8 mouse cellular contexts compared by ENCODE assay signal in the genomic region with DNA sequence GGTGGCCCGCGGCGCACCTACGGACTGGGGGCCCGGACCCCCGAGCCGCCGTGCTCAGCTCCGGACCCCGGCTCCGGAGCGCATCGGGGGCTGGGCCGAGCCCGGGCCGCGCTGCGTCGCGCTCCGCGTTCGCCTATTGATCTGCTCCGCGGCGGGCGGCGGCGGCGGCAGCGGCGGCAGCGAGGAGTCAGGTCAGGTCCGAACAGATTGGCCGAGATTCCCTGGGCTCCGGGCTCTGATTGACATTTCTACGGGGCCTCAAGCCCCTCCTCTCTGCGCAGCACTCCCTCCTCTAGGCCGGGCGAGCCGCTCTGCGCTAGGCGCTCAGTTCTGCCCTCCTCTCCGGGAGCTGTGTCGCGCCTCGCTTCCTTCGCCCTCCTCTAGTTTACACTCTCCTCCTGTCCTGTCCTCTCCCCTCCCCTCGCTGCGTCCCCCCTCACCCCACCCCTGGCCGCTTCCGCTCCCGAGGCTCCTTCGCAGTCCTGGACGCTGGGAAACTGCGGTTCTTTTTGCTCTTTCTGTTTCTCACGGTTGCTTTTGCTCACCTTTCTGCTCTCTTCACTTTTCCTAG. TPM values are rescaled to one million over a fixed set of nuclear protein-coding genes. Genes with fewer than 3 reads are reported as not detected.
DNase-seq lines count a peak whose midpoint lies in the region; ATAC-seq and TF ChIP-seq lines count a peak whose summit lies in the region.

No protein-coding gene starts in this region.

- H3K9me3 ChIP-seq in lung, embryonic 14.5 days (ENCODE audit: low read depth, low read length), result no peaks in the 10 kb centered on the region

- peak overlapping the region; percentile 85 for H3K4me2 ChIP-seq in lung, embryonic 14.5 days

- peak; percentile 17; the same call in 1 of the 2 replicates for ATAC-seq in common myeloid progenitor, adult 5-6 weeks (replicated peaks; ENCODE audit: low read depth, poor library complexity, severe bottlenecking)
- peak; percentile 86 for ATAC-seq in lung, embryonic 14.5 days (ENCODE audit: insufficient read depth)

- under 1% methylated on average over 47 of the region's 57 CpGs for WGBS in lung, embryonic 14.5 days

- peak overlapping the region; percentile 44 for H3K4me3 ChIP-seq in left cerebral cortex, adult 2 months
- peak overlapping the region; percentile 66 for H3K4me3 ChIP-seq in lung, embryonic 14.5 days (ENCODE audit: low read depth, low read length)

- intact Hi-C loops in left cerebral cortex, adult 2 months (cut with DNase I), result no loop called here
- intact Hi-C loops in left cerebral cortex, postnatal 36 days (cut with DNase I), result loop anchor here (1.0 to 10.0 kb wide), 2 partner anchors 555 to 873 kb away; a partner anchor contains a TSS

- DNase-seq in left cerebral cortex, adult 2 months (ENCODE audit: extremely low spot score in 1 of 2, low spot score in 2 of 2), result no peak
- no peak for DNase-seq in left cerebral cortex, postnatal 36 days (ENCODE audit: low spot score in 2 of 2)
- DNase-seq in heart, adult 18-20 months, result peak; percentile 77 to 86
- peak; percentile 82 for DNase-seq in kidney, adult 18-20 months
- peak; percentile 79 for DNase-seq in lung, embryonic 14.5 days
- DNase-seq in retina, postnatal 1 day, result peak; percentile 81
- no peak for DNase-seq in B cell, adult 2 months

- no peak overlapping the region for H3K27ac ChIP-seq in left cerebral cortex, adult 2 months
- peak overlapping the region; percentile 98 for H3K27ac ChIP-seq in lung, embryonic 14.5 days (ENCODE audit: low read depth)

- no peak for TF ChIP-seq CTCF in left cerebral cortex, adult 2 months (IDR thresholded peaks at IDR 0.05)
- no peak for TF ChIP-seq CTCF in lung, embryonic 14.5 days (IDR thresholded peaks at IDR 0.05; ENCODE audit: low read depth)

- no peaks in the 10 kb centered on the region for H3K4me1 ChIP-seq in lung, embryonic 14.5 days (ENCODE audit: insufficient read depth)

- H3K27me3 ChIP-seq in lung, embryonic 14.5 days (ENCODE audit: insufficient read depth, low read length), result peaks cover 97% of the 10 kb centered on the region

- H3K9ac ChIP-seq in lung, embryonic 14.5 days, result peak overlapping the region; percentile 89

- H3K36me3 ChIP-seq in lung, embryonic 14.5 days (ENCODE audit: insufficient read depth), result 0 out of 2 replicates have a peak, but pooled peaks cover 4% of the 10 kb centered on the region

RNA-seq across cellular contexts. Expression of a gene that starts 0.5 kb away (rescaled TPM):
- total RNA-seq in left cerebral cortex, adult 2 months (2021), result under 1 TPM; 0.14 to 0.21 TPM
- under 1 TPM; 0.20 to 0.27 TPM for total RNA-seq in left cerebral cortex, postnatal 36 days (2021)
- total RNA-seq in common myeloid progenitor, adult 5-6 weeks (2017), result not detected in 2 replicates
- 10 to 100 TPM; 21.2 to 26.3 TPM for total RNA-seq in heart, adult 18-20 months (2021)
- 25.5 and 29.9 TPM in 2 replicates for polyA plus RNA-seq in lung, embryonic 14.5 days (2014; fragmentation: Nextera tagmentation; extraction: Ambion mirVana)

Comparison
In these comparisons a context has a peak if more than half of its experiments do, and no peak if none do; other contexts are left out.
1. DNase-seq: peak in heart, adult 18-20 months (2 of 2), kidney, adult 18-20 months (single experiment), lung, embryonic 14.5 days (single experiment) and retina, postnatal 1 day (single experiment); none in left cerebral cortex, adult 2 months (0 of 2), left cerebral cortex, postnatal 36 days (0 of 2) and B cell, adult 2 months (0 of 2).
2. RNA of a gene that starts 0.5 kb away (total RNA-seq): 21.2 to 26.3 TPM in heart, adult 18-20 months; 0.20 to 0.27 TPM in left cerebral cortex, postnatal 36 days, 0.14 to 0.21 TPM in left cerebral cortex, adult 2 months and not detected in common myeloid progenitor, adult 5-6 weeks; every median in the first group is over 10 times any median in the second.